Mouse (Mus musculus) ZHBTc4 (cell line): ENCODE data around the gene Tas2r143.

ENCODE experiments used
- DNase-seq: peaks from one replicate; pipeline ENCODE4 v3.0.0-alpha.2; 2011; ENCODE audit warnings: low read depth, low spot score

The Tas2r143 gene

GRCm38 (mm10) chr6:42365215-42365614 is 34.8 kb upstream of the Tas2r143 start:
- no peak for DNase-seq

- no peak for DNase-seq
Observed at GRCm38 (mm10) chr6:42369870-42370269, 30.2 kb upstream of the Tas2r143 start.

GRCm38 (mm10) chr6:42370630-42371363 is 29.2 kb upstream of the Tas2r143 start:
- DNase-seq = no peak

DNA sequence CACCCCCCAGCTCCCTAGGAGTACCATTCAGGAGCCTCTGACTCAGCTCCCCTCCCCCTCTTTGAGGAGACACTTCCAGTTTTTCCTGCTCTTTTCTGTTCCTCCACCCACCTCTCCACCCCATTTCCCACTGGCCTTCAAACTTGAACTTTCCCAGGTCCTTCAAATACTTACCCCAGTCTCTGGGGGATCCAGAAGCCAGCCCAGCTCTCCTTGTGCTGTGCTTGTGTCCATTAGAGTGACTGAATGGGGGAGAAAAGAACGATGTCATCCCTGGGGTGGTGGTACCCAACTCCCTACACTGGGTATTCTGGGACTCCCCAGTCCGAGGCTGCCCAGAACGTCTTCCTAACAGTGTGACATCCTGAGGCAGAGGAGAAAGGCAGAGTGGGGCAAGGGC is 28.0 kb upstream of the Tas2r143 start:
- no peak for DNase-seq

DNA sequence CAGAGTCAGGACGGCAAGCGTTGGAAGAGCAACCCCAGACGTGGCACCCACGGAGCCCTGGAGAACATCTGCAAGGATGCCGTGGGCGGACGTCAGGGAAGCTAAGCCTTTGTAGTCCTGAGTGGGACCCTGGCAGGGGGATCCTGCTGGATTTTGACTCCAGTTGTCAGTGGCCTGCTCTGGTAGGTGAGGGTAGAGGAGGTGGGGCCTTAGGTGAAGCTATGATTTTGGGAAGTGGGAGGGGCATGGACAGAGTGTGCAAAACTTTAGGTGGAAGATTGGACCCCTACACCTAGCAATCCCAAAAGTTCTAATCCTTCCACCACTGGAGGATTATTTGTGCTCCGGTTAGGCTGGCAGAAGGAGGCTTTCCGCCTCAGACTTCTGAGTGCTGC is 27.6 kb upstream of the Tas2r143 start:
- no peak for DNase-seq

DNA sequence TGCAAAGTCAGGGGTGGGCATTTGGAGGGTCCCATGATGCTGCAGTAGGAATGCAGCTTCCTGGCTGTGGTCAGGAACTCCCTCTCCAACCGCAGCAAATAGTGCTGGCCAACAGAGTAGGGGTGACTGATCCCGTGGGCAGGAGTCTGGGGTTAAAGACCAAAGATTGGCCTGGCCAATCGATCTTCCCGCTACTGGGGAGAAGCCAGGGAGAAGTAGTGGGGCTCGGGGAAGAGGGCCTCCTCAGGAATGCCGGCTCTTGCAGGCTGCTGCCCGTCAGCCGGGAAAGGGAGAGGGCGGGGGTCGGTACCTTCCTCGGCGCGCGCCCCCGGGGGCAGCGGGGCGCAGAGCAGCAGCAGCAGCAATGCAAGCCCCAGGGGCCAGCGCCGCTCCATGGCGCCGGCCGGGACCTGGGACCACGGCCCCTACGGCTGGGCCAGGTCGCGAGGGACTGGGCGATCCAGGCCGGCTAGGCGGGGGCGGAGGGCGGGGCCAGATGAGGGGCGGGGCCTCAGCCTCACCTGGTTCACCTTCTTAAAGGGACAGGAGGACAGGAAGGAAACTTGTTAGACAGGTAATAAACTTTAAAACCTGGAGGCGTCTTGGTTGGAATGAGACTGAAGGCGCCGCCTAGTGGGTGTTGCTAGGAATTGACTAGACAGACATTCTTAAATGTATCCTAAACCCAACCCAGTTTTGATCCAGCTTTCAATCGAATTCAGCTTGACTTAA is 27.1 kb upstream of the Tas2r143 start, which contains the start of gene Epha1:
Epha1 (minus strand) TSS at position 453 of the 732 bp plus-strand sequence.
- peak; percentile 76 for DNase-seq

DNA sequence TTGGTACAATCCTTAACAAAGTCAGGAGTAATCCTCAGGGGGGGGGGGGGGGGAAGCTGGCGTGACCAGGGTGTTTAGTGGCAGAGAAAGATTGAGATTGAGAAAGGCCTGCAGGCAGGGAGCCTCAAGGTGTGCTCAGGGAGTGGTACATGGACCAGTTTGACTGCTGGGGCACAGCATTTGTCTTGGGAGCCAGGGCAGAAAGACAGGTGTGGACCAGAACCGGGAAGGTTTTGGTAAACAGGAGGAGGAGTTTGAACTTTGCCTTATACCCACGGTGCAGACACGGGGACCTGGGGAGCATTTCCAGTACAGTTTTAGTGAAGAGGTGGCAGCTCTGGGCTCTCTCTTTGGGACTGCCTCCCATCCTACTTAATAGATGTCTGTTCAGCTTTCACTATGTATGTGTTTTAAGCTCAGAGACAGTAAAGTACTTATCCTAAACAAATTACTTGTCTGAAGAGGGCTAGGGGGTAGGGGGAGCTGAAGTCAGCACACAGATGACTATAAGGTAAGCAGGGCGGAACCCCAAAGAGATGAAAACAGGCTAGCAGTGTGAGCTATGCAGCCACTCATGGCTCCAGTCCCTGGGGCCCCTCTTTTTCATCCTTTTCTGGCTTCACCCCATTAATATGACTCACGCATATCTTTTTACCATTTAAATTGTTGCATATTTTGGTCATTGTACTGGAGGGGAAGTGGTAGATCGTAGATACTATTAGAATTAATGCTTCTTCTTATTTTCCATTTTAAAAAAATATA is 26.2 kb upstream of the Tas2r143 start:
- DNase-seq = no peak

DNA sequence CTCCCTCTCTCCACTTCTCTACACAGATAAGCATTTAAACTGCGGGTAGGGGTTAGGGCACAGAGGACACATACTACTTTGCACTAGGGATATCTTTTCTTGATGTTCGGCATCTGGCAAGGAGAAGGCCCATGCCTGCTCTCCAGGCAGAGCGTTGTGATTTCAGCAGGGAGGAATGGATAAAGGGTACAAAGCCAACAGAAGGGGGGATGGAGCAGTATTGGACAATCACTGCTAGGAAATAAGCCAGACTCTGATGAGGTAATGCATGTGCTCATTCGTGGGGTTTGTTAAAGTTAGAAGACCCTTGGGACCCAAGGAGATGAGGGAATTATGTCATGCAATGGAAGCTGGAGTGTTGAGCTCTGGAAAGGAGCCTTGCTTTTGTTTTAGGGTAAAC is 25.3 kb upstream of the Tas2r143 start:
- no peak for DNase-seq

GRCm38 (mm10) chr6:42375131-42375530 is 24.9 kb upstream of the Tas2r143 start:
- DNase-seq = no peak

DNA sequence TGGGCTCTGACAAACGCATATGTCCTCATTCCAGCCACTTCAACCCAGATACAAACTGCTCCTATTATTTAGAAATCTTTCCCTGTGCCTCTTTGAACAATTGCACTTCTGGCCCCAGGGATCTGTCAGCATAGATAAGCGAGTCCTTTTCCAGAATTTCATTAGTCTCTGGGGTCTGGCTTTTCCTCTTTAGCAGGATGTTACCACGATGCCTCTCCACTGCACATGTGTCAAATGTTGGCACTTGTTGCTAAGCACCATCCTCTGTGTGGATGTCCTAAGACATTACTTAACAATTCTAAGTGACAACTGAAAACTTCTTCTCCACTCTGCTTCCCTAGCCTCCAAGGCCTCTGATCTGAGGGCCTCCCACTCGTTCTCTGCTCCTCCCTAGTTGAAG is 24.0 kb upstream of the Tas2r143 start:
- DNase-seq = no peak

GRCm38 (mm10) chr6:42376504-42377019 is 23.5 kb upstream of the Tas2r143 start:
- DNase-seq = no peak

- DNase-seq = no peak
Observed at GRCm38 (mm10) chr6:42377280-42377679, 22.8 kb upstream of the Tas2r143 start.

- no peak for DNase-seq
Observed at GRCm38 (mm10) chr6:42379551-42379950, 20.5 kb upstream of the Tas2r143 start.

DNA sequence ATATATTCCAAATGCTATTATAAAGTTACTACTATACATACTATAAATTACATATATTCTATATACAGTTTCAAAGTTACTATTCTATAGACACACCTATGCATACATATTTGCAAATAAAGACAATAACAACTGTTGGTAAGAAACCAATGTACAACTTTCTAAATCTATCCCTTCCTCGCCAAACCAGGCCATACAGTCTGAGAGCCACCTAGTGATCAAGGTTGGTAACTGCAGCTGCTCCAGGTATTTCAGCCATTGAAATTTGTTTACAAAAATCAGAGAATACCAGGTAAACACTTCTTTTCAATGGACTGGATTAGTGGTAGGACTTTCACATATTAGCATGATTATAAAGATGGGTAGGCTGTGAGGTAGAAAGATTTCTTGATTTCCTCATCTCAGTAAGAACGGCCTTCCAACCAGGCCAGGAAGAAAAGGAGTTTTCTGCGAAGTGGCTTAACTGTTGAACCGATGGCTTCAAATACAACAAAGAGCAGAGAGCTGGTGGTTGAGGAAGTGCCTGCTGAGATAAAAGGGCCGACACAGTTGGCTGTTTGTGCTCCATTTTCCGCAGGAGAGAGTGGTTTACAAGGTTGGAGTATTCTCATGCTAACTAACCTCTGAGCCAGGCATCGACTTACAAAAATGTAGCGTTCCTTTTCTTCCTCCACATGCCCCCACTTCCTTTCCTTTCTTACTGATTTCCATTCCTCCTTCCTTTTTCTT is 19.5 kb upstream of the Tas2r143 start:
- DNase-seq = peak; percentile 94

GRCm38 (mm10) chr6:42381221-42381620 is 18.8 kb upstream of the Tas2r143 start:
- no peak for DNase-seq

DNA sequence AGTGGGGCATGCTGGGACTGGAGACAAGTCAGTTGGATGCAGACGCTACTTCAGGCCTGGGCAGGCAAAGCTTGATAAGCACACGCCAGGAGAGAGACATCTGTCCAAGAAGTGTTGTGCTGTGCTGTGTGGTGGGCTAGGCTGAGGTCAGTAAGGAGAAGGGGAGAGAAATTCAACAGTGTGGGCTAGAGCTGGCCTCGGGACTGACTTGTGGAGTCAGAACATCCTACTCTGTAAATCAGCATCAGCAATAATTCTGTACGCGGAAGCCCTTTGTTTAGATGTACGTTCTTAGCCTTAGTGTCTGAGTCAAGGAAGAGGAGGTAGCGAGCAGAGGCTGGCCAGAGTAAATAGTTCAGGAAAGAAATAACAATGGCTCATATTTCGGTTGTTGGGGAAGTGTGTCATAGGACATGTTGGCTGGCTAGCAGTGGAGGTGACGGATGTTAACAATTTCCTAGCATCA is 18.1 kb upstream of the Tas2r143 start:
- no peak for DNase-seq

DNA sequence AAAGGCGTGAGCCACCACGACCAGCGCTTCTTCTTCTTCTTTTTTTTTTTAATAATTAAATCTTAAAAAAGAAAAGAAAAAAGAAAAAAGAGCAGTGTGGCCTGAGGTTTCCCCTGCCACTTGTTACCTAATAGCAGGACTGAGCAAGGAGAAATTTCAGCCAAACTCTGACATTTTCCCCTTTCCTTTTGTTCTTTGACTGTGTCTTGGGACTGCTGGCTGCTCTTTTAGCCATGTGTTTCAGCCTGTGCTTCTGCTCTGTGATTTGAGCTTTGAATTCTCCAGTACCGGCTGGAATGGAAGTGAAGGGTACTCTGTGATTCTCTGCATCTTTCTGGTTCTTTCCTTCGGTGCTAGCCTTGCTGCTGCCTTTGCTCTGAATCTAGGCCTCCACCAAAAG is 16.7 kb upstream of the Tas2r143 start:
- DNase-seq = no peak

- DNase-seq = no peak
Observed at GRCm38 (mm10) chr6:42385635-42386034, 14.4 kb upstream of the Tas2r143 start.

DNA sequence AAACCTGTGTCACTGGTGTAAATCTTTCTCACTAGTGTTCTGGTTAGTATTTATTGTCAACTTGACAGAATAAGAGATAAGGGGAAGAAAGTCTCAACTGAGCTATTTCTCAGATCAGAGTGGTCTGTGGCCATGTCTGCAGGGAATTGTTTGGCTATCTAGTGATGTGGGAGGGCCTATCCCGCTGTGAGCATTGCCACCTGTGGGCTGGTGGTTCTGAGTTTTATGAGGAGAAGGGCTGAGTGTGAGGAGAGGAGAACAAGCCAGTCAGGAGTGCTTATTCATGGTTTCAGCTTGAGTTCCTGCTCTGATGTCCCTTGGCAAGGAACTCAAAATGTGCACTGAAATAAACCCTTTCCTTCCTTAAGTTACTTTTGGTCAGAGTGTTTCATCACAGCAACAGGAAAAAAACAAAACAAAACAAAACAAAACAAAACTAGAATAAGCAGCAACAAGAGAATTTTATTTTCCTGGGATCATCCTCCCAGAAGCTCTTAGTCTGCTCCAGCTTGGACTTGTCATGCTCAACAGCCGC is 8.2 kb upstream of the Tas2r143 start:
- no peak for DNase-seq

DNA sequence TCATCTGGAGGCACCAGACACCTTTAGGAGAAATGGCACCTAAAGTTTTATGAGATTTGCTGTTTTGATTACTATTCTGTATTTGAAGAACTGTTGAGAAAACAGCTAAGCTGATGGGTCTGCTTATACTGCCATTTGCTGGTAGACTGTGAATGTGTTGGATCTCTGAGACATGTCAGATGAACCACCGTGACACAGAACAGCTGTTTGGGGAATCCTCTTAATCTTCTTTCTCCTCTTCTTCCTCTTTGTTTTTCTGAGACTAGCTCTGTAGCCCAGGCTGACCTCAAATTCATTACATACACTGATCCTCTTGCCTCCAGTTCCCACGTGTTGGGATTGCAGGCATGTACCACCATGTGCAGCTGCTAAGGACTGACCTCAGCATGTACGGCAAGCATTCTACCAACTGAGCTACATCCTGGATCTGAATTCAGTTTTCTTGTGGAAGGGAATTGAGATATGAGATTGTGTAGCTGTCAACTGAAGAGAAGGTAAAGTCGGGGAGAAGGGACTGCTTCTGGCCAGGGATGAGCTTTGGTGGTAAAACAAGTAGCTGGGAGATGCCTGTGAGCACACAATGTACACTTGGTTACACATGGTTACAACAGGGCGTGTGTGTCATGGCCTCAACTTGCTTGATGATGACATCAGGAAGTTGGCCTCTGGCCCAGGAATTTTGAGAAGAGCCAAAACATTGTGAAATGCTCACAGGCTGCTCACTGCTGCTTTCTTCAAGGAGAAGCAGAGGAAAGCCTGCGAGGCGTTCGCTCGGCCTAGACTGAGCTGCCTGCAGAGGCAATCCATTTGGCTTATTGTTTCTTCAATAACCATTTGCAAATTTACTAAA is 3.9 kb upstream of the Tas2r143 start:
- no peak for DNase-seq
